Mouse (Mus musculus): ENCODE measurements around the gene Plbd2. TPM values are rescaled to one million over a fixed set of nuclear protein-coding genes. Genes with fewer than 3 reads are reported as not detected.
A peak's percentile ranks its signal among the peaks of the same experiment; 100 is the strongest.

Plbd2 gene
- polyA plus RNA-seq, 1 experiment from 2014 or later, result 49.6 TPM

DNA sequence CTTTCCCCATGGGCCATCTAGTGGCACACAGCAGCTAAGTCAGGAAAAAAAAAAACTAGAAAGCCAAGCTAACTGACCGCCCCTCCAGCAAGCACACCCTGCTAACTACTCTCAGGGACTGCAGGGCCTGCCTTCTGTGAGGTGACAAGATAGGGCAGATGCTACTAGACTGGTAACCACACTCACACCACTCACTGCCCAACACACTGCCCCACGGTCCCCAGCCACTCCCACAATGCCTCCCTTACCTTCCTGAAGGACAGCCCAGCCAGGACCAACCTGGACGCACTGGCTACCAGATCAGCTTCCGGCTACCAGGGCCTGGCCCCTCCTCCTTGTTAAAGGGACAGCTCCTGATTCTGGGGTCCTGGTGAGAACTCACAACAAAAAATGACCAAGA is 36.4 kb downstream of the Plbd2 start:
- peak; percentile 13 for DNase-seq
- no peaks in the 10 kb centered on the region for H3K27me3 ChIP-seq (ENCODE audit: insufficient read depth, low read length)
- 0 out of 2 replicates have a peak, but pooled peaks have one; percentile 16 for TF ChIP-seq CTCF (IDR thresholded peaks at IDR 0.05; ENCODE audit: low read depth)
- H3K4me2 ChIP-seq, result peak overlapping the region; percentile 35; the same call in 1 of the 2 replicates
- ATAC-seq (ENCODE audit: insufficient read depth), result peak; percentile 21; the same call in 1 of the 2 replicates
- no peak overlapping the region for H3K27ac ChIP-seq (ENCODE audit: low read depth)
- H3K9ac ChIP-seq, result no peak overlapping the region
- WGBS, result 10% methylated on average over 4 of the region's 4 CpGs
- no peaks in the 10 kb centered on the region for H3K4me1 ChIP-seq (ENCODE audit: insufficient read depth)
- H3K9me3 ChIP-seq (ENCODE audit: low read depth, low read length), result no peaks in the 10 kb centered on the region
- no peaks in the 10 kb centered on the region for H3K36me3 ChIP-seq (ENCODE audit: insufficient read depth)
- H3K4me3 ChIP-seq (ENCODE audit: low read depth, low read length), result peak overlapping the region; percentile 12; the same call in 1 of the 2 replicates

- Histone ChIP-seq H3K4me1 (ENCODE audit: insufficient read depth) (no peaks in the 10 kb centered on the region), H3K9ac (no peak overlapping the region), H3K4me2 (no peak overlapping the region), H3K9me3 (ENCODE audit: low read depth, low read length) (no peaks in the 10 kb centered on the region), H3K27ac (ENCODE audit: low read depth) (no peak overlapping the region), H3K27me3 (ENCODE audit: insufficient read depth, low read length) (no peaks in the 10 kb centered on the region), H3K4me3 (ENCODE audit: low read depth, low read length) (no peak overlapping the region), H3K36me3 (ENCODE audit: insufficient read depth) (no peaks in the 10 kb centered on the region)
- 0 out of 2 replicates have a peak, but pooled peaks have one; percentile 1 for TF ChIP-seq CTCF (IDR thresholded peaks at IDR 0.05; ENCODE audit: low read depth)
- DNase-seq (peak; percentile 76), ATAC-seq (ENCODE audit: insufficient read depth) (peak; percentile 31; the same call in 1 of the 2 replicates)
- WGBS, result 63% methylated on average over 6 of the region's 6 CpGs
These were observed 37.6 kb downstream of the Plbd2 start for GRCm38 (mm10) chr5:120465860-120466259.

GRCm38 (mm10) chr5:120465062-120465461 is 38.4 kb downstream of the Plbd2 start:
- Histone ChIP-seq H3K9me3 (ENCODE audit: low read depth, low read length) (no peaks in the 10 kb centered on the region), H3K36me3 (ENCODE audit: insufficient read depth) (no peaks in the 10 kb centered on the region), H3K9ac (no peak overlapping the region), H3K4me2 (no peak overlapping the region), H3K4me3 (ENCODE audit: low read depth, low read length) (no peak overlapping the region), H3K27ac (ENCODE audit: low read depth) (no peak overlapping the region), H3K27me3 (ENCODE audit: insufficient read depth, low read length) (no peaks in the 10 kb centered on the region), H3K4me1 (ENCODE audit: insufficient read depth) (no peaks in the 10 kb centered on the region)
- DNase-seq, result peak; percentile 23
- WGBS, result 36% methylated on average over 5 of the region's 5 CpGs
- ATAC-seq (ENCODE audit: insufficient read depth), result no peak
- peak; percentile 63 for TF ChIP-seq CTCF (IDR thresholded peaks at IDR 0.05; ENCODE audit: low read depth)

DNA sequence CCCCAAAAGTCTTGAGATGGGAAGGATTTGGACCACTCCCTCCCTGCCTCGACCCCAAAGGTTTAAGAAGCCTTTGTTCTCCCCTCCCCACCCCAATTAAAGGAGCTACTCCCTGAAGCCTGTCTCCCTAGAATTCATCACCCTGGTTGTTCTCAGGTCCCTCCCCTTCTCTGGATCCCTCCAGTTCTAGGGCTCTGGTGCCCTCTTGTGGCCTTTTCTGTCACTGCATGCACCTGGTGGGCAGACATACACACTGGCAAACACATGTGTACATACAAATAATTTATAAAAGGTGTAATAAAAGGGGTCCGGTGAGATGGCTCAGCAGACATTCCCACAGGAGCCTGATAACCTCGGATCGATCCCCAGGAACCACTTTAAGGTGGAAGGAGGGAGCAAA is 39.1 kb downstream of the Plbd2 start:
- DNase-seq (peak; percentile 27), ATAC-seq (ENCODE audit: insufficient read depth) (no peak)
- Histone ChIP-seq H3K4me2 (no peak overlapping the region), H3K36me3 (ENCODE audit: insufficient read depth) (no peaks in the 10 kb centered on the region), H3K4me3 (ENCODE audit: low read depth, low read length) (no peak overlapping the region), H3K4me1 (ENCODE audit: insufficient read depth) (no peaks in the 10 kb centered on the region), H3K9me3 (ENCODE audit: low read depth, low read length) (no peaks in the 10 kb centered on the region), H3K9ac (no peak overlapping the region), H3K27ac (ENCODE audit: low read depth) (no peak overlapping the region), H3K27me3 (ENCODE audit: insufficient read depth, low read length) (no peaks in the 10 kb centered on the region)
- 80% methylated on average over 4 of the region's 4 CpGs for WGBS
- TF ChIP-seq CTCF (IDR thresholded peaks at IDR 0.05; ENCODE audit: low read depth), result peak; percentile 55

DNA sequence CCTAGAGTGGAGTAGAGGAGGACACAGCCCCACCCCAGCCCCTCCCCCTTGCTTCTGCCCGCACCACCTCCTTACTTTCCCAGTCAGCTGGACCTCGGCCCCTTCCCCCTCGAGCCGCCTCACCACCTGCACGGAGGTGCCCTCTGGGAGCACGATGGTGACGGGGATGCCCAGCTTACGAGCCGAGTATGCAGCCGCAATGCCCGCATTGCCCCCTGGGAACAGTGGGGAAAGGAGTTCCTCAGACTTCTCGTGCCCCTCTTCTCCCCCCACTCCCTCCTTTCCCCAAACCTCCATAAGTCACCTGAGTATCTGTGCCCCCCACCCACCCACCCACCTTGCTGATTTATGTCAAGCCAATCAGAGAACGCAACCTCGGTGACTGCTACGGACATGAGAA is 41.5 kb downstream of the Plbd2 start:
- TF ChIP-seq CTCF (IDR thresholded peaks at IDR 0.05; ENCODE audit: low read depth), result no peak
- Histone ChIP-seq H3K27me3 (ENCODE audit: insufficient read depth, low read length) (no peaks in the 10 kb centered on the region), H3K4me2 (no peak overlapping the region), H3K4me1 (ENCODE audit: insufficient read depth) (no peaks in the 10 kb centered on the region), H3K36me3 (ENCODE audit: insufficient read depth) (no peaks in the 10 kb centered on the region), H3K27ac (ENCODE audit: low read depth) (no peak overlapping the region), H3K9me3 (ENCODE audit: low read depth, low read length) (no peaks in the 10 kb centered on the region), H3K4me3 (ENCODE audit: low read depth, low read length) (no peak overlapping the region), H3K9ac (no peak overlapping the region)
- DNase-seq (no peak), ATAC-seq (ENCODE audit: insufficient read depth) (no peak)
- 68% methylated on average over 15 of the region's 15 CpGs for WGBS

DNA sequence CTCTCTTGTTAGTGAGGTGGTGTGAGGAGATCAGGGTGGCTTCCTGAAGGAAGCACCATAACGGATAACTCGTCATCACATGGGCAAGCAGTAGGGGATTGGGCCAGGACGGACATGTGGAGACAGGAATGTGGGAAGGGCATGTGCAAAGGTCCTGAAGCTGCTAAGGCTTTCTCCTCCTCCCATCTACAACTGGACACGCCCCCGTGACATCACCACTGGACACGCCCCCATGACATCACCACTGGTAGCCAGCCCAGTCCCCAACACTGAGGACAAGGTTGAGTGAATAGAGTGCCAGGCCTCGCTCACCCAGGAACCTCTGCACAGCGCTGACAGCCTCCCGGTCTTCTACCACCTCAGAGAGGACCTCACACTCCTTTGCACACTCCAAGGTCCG is 44.3 kb downstream of the Plbd2 start:
- Histone ChIP-seq H3K27me3 (ENCODE audit: insufficient read depth, low read length) (peaks cover 9% of the 10 kb centered on the region; the same call in 1 of the 2 replicates), H3K4me1 (ENCODE audit: insufficient read depth) (no peaks in the 10 kb centered on the region), H3K9ac (no peak overlapping the region), H3K36me3 (ENCODE audit: insufficient read depth) (no peaks in the 10 kb centered on the region), H3K4me2 (no peak overlapping the region), H3K27ac (ENCODE audit: low read depth) (no peak overlapping the region), H3K4me3 (ENCODE audit: low read depth, low read length) (no peak overlapping the region), H3K9me3 (ENCODE audit: low read depth, low read length) (no peaks in the 10 kb centered on the region)
- DNase-seq, result no peak
- ATAC-seq (ENCODE audit: insufficient read depth), result no peak
- TF ChIP-seq CTCF (IDR thresholded peaks at IDR 0.05; ENCODE audit: low read depth), result no peak
- WGBS, result 67% methylated on average over 10 of the region's 10 CpGs

GRCm38 (mm10) chr5:120457628-120458027 is 45.8 kb downstream of the Plbd2 start:
- no peaks in the 10 kb centered on the region for H3K4me1 ChIP-seq (ENCODE audit: insufficient read depth)
- no peak overlapping the region for H3K9ac ChIP-seq
- DNase-seq (peak; percentile 92), ATAC-seq (ENCODE audit: insufficient read depth) (no peak)
- 6% methylated on average over 9 of the region's 9 CpGs for WGBS
- H3K27me3 ChIP-seq (ENCODE audit: insufficient read depth, low read length), result peaks cover 13% of the 10 kb centered on the region; the same call in 1 of the 2 replicates
- H3K4me2 ChIP-seq, result no peak overlapping the region
- H3K4me3 ChIP-seq (ENCODE audit: low read depth, low read length), result no peak overlapping the region
- no peaks in the 10 kb centered on the region for H3K9me3 ChIP-seq (ENCODE audit: low read depth, low read length)
- TF ChIP-seq CTCF (IDR thresholded peaks at IDR 0.05; ENCODE audit: low read depth), result peak; percentile 84
- no peak overlapping the region for H3K27ac ChIP-seq (ENCODE audit: low read depth)
- no peaks in the 10 kb centered on the region for H3K36me3 ChIP-seq (ENCODE audit: insufficient read depth)
